Mouse (Mus musculus) forebrain, embryonic 14.5 days (tissue): ENCODE measurements around the gene Myh14. TPM values are rescaled to one million over a fixed set of nuclear protein-coding genes. Genes with fewer than 3 reads are reported as not detected.

Experiments
- ATAC-seq: fragments of 200-750 bp; cut with Nextera tagmentation; 2 replicates; pipeline ENCODE4 v1.8.0; 2017; ENCODE audit warnings: mild to moderate bottlenecking, moderate library complexity
- DNase-seq: peaks from one replicate; pipeline ENCODE4 v3.0.0-alpha.2; 2015; ENCODE audit warnings: low spot score
- H3K27ac ChIP-seq: fragments of 300-500 bp; sonication (generic); 2 replicates; pipeline ENCODE4 v1.5.1; 2014; ENCODE audit warnings: low read depth, mild to moderate bottlenecking, control low read depth, low read length, moderate library complexity
- H3K27me3 ChIP-seq: fragments of 300-500 bp; sonication (generic); replicated peaks from 2 replicates; pipeline ENCODE4 v1.6.1; 2014; ENCODE audit warnings: low read length, control low read depth, mixed read lengths; ENCODE audit not compliant: control insufficient read depth, insufficient read depth
- H3K36me3 ChIP-seq: fragments of 300-500 bp; sonication (generic); 2 replicates; pipeline ENCODE4 v1.6.1; 2014; ENCODE audit warnings: low read length, control low read depth; ENCODE audit not compliant: control insufficient read depth, insufficient read depth
- H3K4me1 ChIP-seq: fragments of 300-500 bp; sonication (generic); 2 replicates; pipeline ENCODE4 v1.6.1; 2014; ENCODE audit warnings: antibody characterized with exemption, low read length, control low read depth; ENCODE audit not compliant: control insufficient read depth, insufficient read depth
- H3K4me2 ChIP-seq: fragments of 300-500 bp; sonication (generic); 2 replicates; pipeline ENCODE4 v1.6.1; 2014; ENCODE audit warnings: mild to moderate bottlenecking, control low read depth, low read length
- H3K4me3 ChIP-seq: fragments of 300-500 bp; sonication (generic); 2 replicates; pipeline ENCODE4 v1.5.1; 2014; ENCODE audit warnings: low read depth, low read length, control low read depth
- H3K9ac ChIP-seq: fragments of 300-500 bp; sonication (generic); 2 replicates; pipeline ENCODE4 v1.6.1; 2014; ENCODE audit warnings: mild to moderate bottlenecking, low read length, control low read depth, moderate library complexity
- H3K9me3 ChIP-seq: fragments of 300-500 bp; sonication (generic); replicated peaks from 2 replicates; pipeline ENCODE4 v1.6.1; 2016; ENCODE audit warnings: low read length, control low read depth, mixed read lengths; ENCODE audit not compliant: control insufficient read depth
- WGBS: fragments of 180-500 bp; shearing (Covaris S2); extraction: QIAGEN DNeasy Blood & Tissue Kit; methylation state at CpG from one replicate; pipeline ENCODE4 v1.1.7; 2014; 5-methylcytosine and 5-hydroxymethylcytosine counted together
- polyA plus RNA-seq: library from polyadenylated mRNA; unstranded; fragments of >200 nt; fragmentation: Nextera tagmentation; extraction: Ambion mirVana; gene quantifications from 2 replicates; pipeline ENCODE4 v1.2.1, GENCODE M21; 2014

Gene Myh14
- polyA plus RNA-seq, 1 experiment from 2014 or later, result 1.1 TPM

- no peak overlapping the region for H3K4me3 ChIP-seq
- peaks cover 4% of the 10 kb centered on the region; the same call in 1 of the 2 replicates for H3K4me1 ChIP-seq
- no peaks in the 10 kb centered on the region for H3K36me3 ChIP-seq
- no peaks in the 10 kb centered on the region for H3K9me3 ChIP-seq
- H3K4me2 ChIP-seq, result no peak overlapping the region
- ATAC-seq (no peak), DNase-seq (no peak)
- WGBS, result 82% methylated on average over 8 of the region's 8 CpGs
- no peak overlapping the region for H3K27ac ChIP-seq
- H3K27me3 ChIP-seq, result no peaks in the 10 kb centered on the region
- H3K9ac ChIP-seq, result no peak overlapping the region
Observed at GRCm38 (mm10) chr7:44683656-44684055, 13.0 kb upstream of the Myh14 start.

GRCm38 (mm10) chr7:44676611-44677010 is 6.0 kb upstream of the Myh14 start:
- no peak overlapping the region for H3K9ac ChIP-seq
- H3K4me3 ChIP-seq, result no peak overlapping the region
- no peak overlapping the region for H3K4me2 ChIP-seq
- no peak overlapping the region for H3K27ac ChIP-seq
- DNase-seq, result no peak
- no peak for ATAC-seq
- H3K36me3 ChIP-seq, result no peaks in the 10 kb centered on the region
- H3K4me1 ChIP-seq, result no peaks in the 10 kb centered on the region
- H3K9me3 ChIP-seq, result no peaks in the 10 kb centered on the region
- no peaks in the 10 kb centered on the region for H3K27me3 ChIP-seq
- 48% methylated on average over 2 of the region's 2 CpGs for WGBS

GRCm38 (mm10) chr7:44676126-44676525 is 5.5 kb upstream of the Myh14 start:
- no peaks in the 10 kb centered on the region for H3K36me3 ChIP-seq
- H3K27ac ChIP-seq, result no peak overlapping the region
- 48% methylated on average over 4 of the region's 4 CpGs for WGBS
- ATAC-seq, result no peak
- no peak overlapping the region for H3K9ac ChIP-seq
- H3K4me1 ChIP-seq, result peaks cover 5% of the 10 kb centered on the region
- no peaks in the 10 kb centered on the region for H3K9me3 ChIP-seq
- no peak for DNase-seq
- no peak overlapping the region for H3K4me3 ChIP-seq
- H3K27me3 ChIP-seq, result no peaks in the 10 kb centered on the region
- H3K4me2 ChIP-seq, result no peak overlapping the region

- H3K4me2 ChIP-seq, result no peak overlapping the region
- WGBS, result 56% methylated on average over 6 of the region's 6 CpGs
- no peaks in the 10 kb centered on the region for H3K9me3 ChIP-seq
- H3K27ac ChIP-seq, result no peak overlapping the region
- peaks cover 5% of the 10 kb centered on the region; the same call in 1 of the 2 replicates for H3K27me3 ChIP-seq
- no peaks in the 10 kb centered on the region for H3K36me3 ChIP-seq
- no peak overlapping the region for H3K4me3 ChIP-seq
- peaks cover 12% of the 10 kb centered on the region for H3K4me1 ChIP-seq
- no peak overlapping the region for H3K9ac ChIP-seq
- DNase-seq, result no peak
- ATAC-seq, result no peak
Observed at GRCm38 (mm10) chr7:44675171-44675570, 4.5 kb upstream of the Myh14 start.

GRCm38 (mm10) chr7:44674511-44674910 is 3.9 kb upstream of the Myh14 start:
- Histone ChIP-seq H3K4me3 (no peak overlapping the region), H3K36me3 (no peaks in the 10 kb centered on the region), H3K4me1 (peaks cover 12% of the 10 kb centered on the region), H3K9me3 (no peaks in the 10 kb centered on the region), H3K27ac (no peak overlapping the region), H3K4me2 (no peak overlapping the region), H3K27me3 (peaks cover 6% of the 10 kb centered on the region; the same call in 1 of the 2 replicates), H3K9ac (no peak overlapping the region)
- no peak for ATAC-seq
- WGBS, result 80% methylated on average over 4 of the region's 4 CpGs
- DNase-seq, result no peak

GRCm38 (mm10) chr7:44672193-44672592 is 1.6 kb upstream of the Myh14 start:
- no peak for DNase-seq
- 74% methylated on average over 5 of the region's 5 CpGs for WGBS

GRCm38 (mm10) chr7:44669103-44669502 is 1.5 kb downstream of the Myh14 start:
- DNase-seq (no peak), ATAC-seq (no peak)
- H3K27me3 ChIP-seq, result peaks cover 8% of the 10 kb centered on the region; the same call in 1 of the 2 replicates
- H3K4me1 ChIP-seq, result peaks cover 12% of the 10 kb centered on the region
- no peaks in the 10 kb centered on the region for H3K9me3 ChIP-seq
- H3K4me3 ChIP-seq, result no peak overlapping the region
- H3K9ac ChIP-seq, result no peak overlapping the region
- no peak overlapping the region for H3K4me2 ChIP-seq
- WGBS, result 11% methylated on average over 21 of the region's 21 CpGs
- no peak overlapping the region for H3K27ac ChIP-seq
- H3K36me3 ChIP-seq, result no peaks in the 10 kb centered on the region

More at GRCm38 (mm10) chr7:44672193-44672592, 1.6 kb upstream of the Myh14 start:
- Histone ChIP-seq H3K4me3 (no peak overlapping the region), H3K4me1 (peaks cover 12% of the 10 kb centered on the region), H3K9me3 (no peaks in the 10 kb centered on the region), H3K9ac (no peak overlapping the region), H3K27me3 (peaks cover 8% of the 10 kb centered on the region; the same call in 1 of the 2 replicates), H3K4me2 (no peak overlapping the region), H3K27ac (no peak overlapping the region), H3K36me3 (no peaks in the 10 kb centered on the region)
- ATAC-seq, result no peak

GRCm38 (mm10) chr7:44667996-44668738 is 2.5 kb downstream of the Myh14 start:
- no peak overlapping the region for H3K9ac ChIP-seq
- no peak overlapping the region for H3K4me3 ChIP-seq
- no peaks in the 10 kb centered on the region for H3K36me3 ChIP-seq
- 66% methylated on average over 13 of the region's 13 CpGs for WGBS
- H3K27me3 ChIP-seq, result peaks cover 8% of the 10 kb centered on the region; the same call in 1 of the 2 replicates
- no peak overlapping the region for H3K4me2 ChIP-seq
- DNase-seq (no peak), ATAC-seq (no peak)
- peaks cover 12% of the 10 kb centered on the region for H3K4me1 ChIP-seq
- no peaks in the 10 kb centered on the region for H3K9me3 ChIP-seq
- H3K27ac ChIP-seq, result no peak overlapping the region

GRCm38 (mm10) chr7:44666462-44666861 is 4.2 kb downstream of the Myh14 start:
- Histone ChIP-seq H3K9me3 (no peaks in the 10 kb centered on the region), H3K4me3 (no peak overlapping the region), H3K4me2 (no peak overlapping the region), H3K4me1 (peaks cover 10% of the 10 kb centered on the region), H3K27me3 (peaks cover 8% of the 10 kb centered on the region; the same call in 1 of the 2 replicates), H3K36me3 (no peaks in the 10 kb centered on the region), H3K9ac (no peak overlapping the region), H3K27ac (no peak overlapping the region)
- 84% methylated on average over 2 of the region's 2 CpGs for WGBS
- ATAC-seq (no peak), DNase-seq (no peak)
